13 mouse cellular contexts compared by ENCODE assay signal in genomic region chr2:127328090-127328851, GRCm38 (mm10). TPM values are rescaled to one million over a fixed set of nuclear protein-coding genes. Genes with fewer than 3 reads are reported as not detected.
DNase-seq lines count a peak whose midpoint lies in the region; ATAC-seq lines count a peak whose summit lies in the region.
"Had no signal": no experiment of that assay in that cellular context is flagged by ENCODE, and none has a peak within 500 bp of the region (broad histone marks: within the 10 kb centered on the region; RNA-seq: fewer than 3 reads in every experiment).

No protein-coding gene starts in this region.

- H3K4me1 ChIP-seq in forebrain, embryonic 10.5 days, result peaks cover 17% of the 10 kb centered on the region
- no peaks in the 10 kb centered on the region for H3K4me1 ChIP-seq in forebrain, embryonic 11.5 days (replicated peaks; ENCODE audit: control insufficient read depth, insufficient read depth, low read length)
- H3K4me1 ChIP-seq in lung, embryonic 16.5 days (replicated peaks; ENCODE audit: control insufficient read depth, insufficient read depth, low read length), result no peaks in the 10 kb centered on the region; the same call in 1 of the 2 replicates
- peaks cover 15% of the 10 kb centered on the region for H3K4me1 ChIP-seq in liver, embryonic 15.5 days (replicated peaks)
- H3K4me1 ChIP-seq: midbrain, embryonic 13.5 days had no signal

- no peak overlapping the region for H3K9ac ChIP-seq in forebrain, embryonic 11.5 days (ENCODE audit: low read length)
- H3K9ac ChIP-seq in lung, embryonic 16.5 days (ENCODE audit: low read length), result peak overlapping the region; percentile 20; the same call in 1 of the 2 replicates
- H3K9ac ChIP-seq in liver, embryonic 15.5 days, result no peak overlapping the region
- H3K9ac ChIP-seq: midbrain, embryonic 13.5 days had no signal

- no peaks in the 10 kb centered on the region for H3K9me3 ChIP-seq in forebrain, embryonic 10.5 days
- H3K9me3 ChIP-seq in forebrain, embryonic 11.5 days (ENCODE audit: control insufficient read depth, low read length), result no peaks in the 10 kb centered on the region
- no peaks in the 10 kb centered on the region for H3K9me3 ChIP-seq in lung, embryonic 16.5 days (ENCODE audit: control insufficient read depth, low read length)
- H3K9me3 ChIP-seq in liver, embryonic 15.5 days (replicated peaks), result no peaks in the 10 kb centered on the region
- H3K9me3 ChIP-seq: midbrain, embryonic 13.5 days had no signal

- 0 out of 2 replicates have a peak overlapping the region, but pooled peaks have one; percentile 44 for H3K27ac ChIP-seq in forebrain, embryonic 10.5 days
- no peak overlapping the region for H3K27ac ChIP-seq in forebrain, embryonic 11.5 days (ENCODE audit: low read depth, low read length)
- H3K27ac ChIP-seq in lung, embryonic 16.5 days (ENCODE audit: low read length), result peak overlapping the region; percentile 72
- no peak overlapping the region for H3K27ac ChIP-seq in liver, embryonic 15.5 days (replicated peaks)
- H3K27ac ChIP-seq: midbrain, embryonic 13.5 days had no signal

- WGBS in forebrain, embryonic 10.5 days, result 81% methylated on average over 12 of the region's 12 CpGs
- WGBS in forebrain, embryonic 11.5 days, result 76% methylated on average over 12 of the region's 12 CpGs
- 60% methylated on average over 12 of the region's 12 CpGs for WGBS in lung, embryonic 16.5 days
- 21% methylated on average over 12 of the region's 12 CpGs for WGBS in liver, embryonic 15.5 days (ENCODE audit: insufficient replicate concordance)

- no peaks in the 10 kb centered on the region for H3K27me3 ChIP-seq in forebrain, embryonic 10.5 days (ENCODE audit: poor library complexity, severe bottlenecking)
- no peaks in the 10 kb centered on the region for H3K27me3 ChIP-seq in forebrain, embryonic 11.5 days (ENCODE audit: control insufficient read depth, insufficient read depth, low read length)
- no peaks in the 10 kb centered on the region for H3K27me3 ChIP-seq in lung, embryonic 16.5 days (ENCODE audit: control insufficient read depth, insufficient read depth, low read depth, low read length)
- peaks cover 5% of the 10 kb centered on the region; the same call in 1 of the 2 replicates for H3K27me3 ChIP-seq in liver, embryonic 15.5 days

- no peak overlapping the region for H3K4me2 ChIP-seq in forebrain, embryonic 11.5 days (ENCODE audit: low read depth, low read length, severe bottlenecking)
- H3K4me2 ChIP-seq in lung, embryonic 16.5 days (ENCODE audit: low read depth, low read length), result no peak overlapping the region
- no peak overlapping the region for H3K4me2 ChIP-seq in liver, embryonic 15.5 days
- H3K4me2 ChIP-seq: midbrain, embryonic 13.5 days had no signal

- ATAC-seq in forebrain, embryonic 11.5 days (replicated peaks; ENCODE audit: low FRiP score), result no peak
- ATAC-seq in lung, embryonic 16.5 days (ENCODE audit: low read depth), result peak; percentile 82
- ATAC-seq in liver, embryonic 15.5 days (ENCODE audit: insufficient read depth), result peak; percentile 62; the same call in 1 of the 2 replicates
- ATAC-seq: midbrain, embryonic 13.5 days had no signal

- DNase-seq in forebrain, embryonic 10.5 days (ENCODE audit: extremely low spot score, low spot score), result no peak
- DNase-seq in forebrain, embryonic 11.5 days (ENCODE audit: low spot score), result no peak
- DNase-seq in lung, adult 18-20 months, result no peak
- DNase-seq in thymus, postnatal 36 days, result peak; percentile 40 to 62
- no peak for DNase-seq in layer of hippocampus, adult 8-10 months (ENCODE audit: low spot score in 2 of 2)
- DNase-seq in T-cell, adult 2 months (ENCODE audit: low spot score), result no peak
- DNase-seq: cerebellum, adult 2 months had no signal

- H3K36me3 ChIP-seq in forebrain, embryonic 10.5 days (replicated peaks), result no peaks in the 10 kb centered on the region
- no peaks in the 10 kb centered on the region for H3K36me3 ChIP-seq in forebrain, embryonic 11.5 days (ENCODE audit: control insufficient read depth, insufficient read depth, low read length)
- H3K36me3 ChIP-seq in lung, embryonic 16.5 days (ENCODE audit: control insufficient read depth, insufficient read depth, low read length), result no peaks in the 10 kb centered on the region
- H3K36me3 ChIP-seq in liver, embryonic 15.5 days (replicated peaks), result no peaks in the 10 kb centered on the region
- H3K36me3 ChIP-seq: midbrain, embryonic 13.5 days had no signal

- no peak overlapping the region for H3K4me3 ChIP-seq in forebrain, embryonic 10.5 days
- no peak overlapping the region for H3K4me3 ChIP-seq in forebrain, embryonic 11.5 days (ENCODE audit: low read depth, low read length)
- no peak overlapping the region for H3K4me3 ChIP-seq in lung, embryonic 16.5 days (ENCODE audit: low read length)
- no peak overlapping the region for H3K4me3 ChIP-seq in liver, embryonic 15.5 days (replicated peaks)
- H3K4me3 ChIP-seq: midbrain, embryonic 13.5 days had no signal

RNA-seq across cellular contexts. Expression of gene Dusp2, which starts 7.7 kb away (rescaled TPM):
- 3.6 and 4.1 TPM in 2 replicates for polyA plus RNA-seq in forebrain, embryonic 10.5 days (2016; fragmentation: Nextera tagmentation; extraction: Ambion mirVana)
- 3.9 and 5.2 TPM in 2 replicates for polyA plus RNA-seq in forebrain, embryonic 11.5 days (2014; fragmentation: Nextera tagmentation; extraction: Ambion mirVana)
- 6.1 and 6.2 TPM in 2 replicates for polyA plus RNA-seq in lung, embryonic 16.5 days (2015; fragmentation: Nextera tagmentation; extraction: Ambion mirVana)
- 2.6 and 2.9 TPM in 2 replicates for polyA plus RNA-seq in liver, embryonic 15.5 days (2015; fragmentation: Nextera tagmentation; extraction: Ambion mirVana)
- total RNA-seq in layer of hippocampus, adult 8-10 months (2022), result 1 to 10 TPM in 3 of 4 experiments, under 1 TPM in 1; 0.99 to 1.6 (median 1.2) TPM

RNA-seq across cellular contexts. Expression of gene Astl, which starts 10.2 kb away (rescaled TPM):
- not detected in 2 replicates for polyA plus RNA-seq in forebrain, embryonic 10.5 days (2016; fragmentation: Nextera tagmentation; extraction: Ambion mirVana)
- not detected in 2 replicates for polyA plus RNA-seq in forebrain, embryonic 11.5 days (2014; fragmentation: Nextera tagmentation; extraction: Ambion mirVana)
- not detected in 2 replicates for polyA plus RNA-seq in lung, embryonic 16.5 days (2015; fragmentation: Nextera tagmentation; extraction: Ambion mirVana)
- polyA plus RNA-seq in liver, embryonic 15.5 days (2015; fragmentation: Nextera tagmentation; extraction: Ambion mirVana), result 0.03 TPM in 1 of 2 replicates, not detected in the other
- not detected for total RNA-seq in layer of hippocampus, adult 8-10 months (2022)
- total RNA-seq: layer of hippocampus, postnatal 14 days had no signal
- polyA plus RNA-seq: cerebellum, adult 2 months; hindbrain, embryonic 11.5 days; midbrain, embryonic 13.5 days; small intestine, adult 2 months had no signal

RNA-seq across cellular contexts. Expression of gene Adra2b, which starts 34.7 kb away (rescaled TPM):
- polyA plus RNA-seq in forebrain, embryonic 10.5 days (2016; fragmentation: Nextera tagmentation; extraction: Ambion mirVana), result 2.3 and 3.2 TPM in 2 replicates
- polyA plus RNA-seq in forebrain, embryonic 11.5 days (2014; fragmentation: Nextera tagmentation; extraction: Ambion mirVana), result 3.4 and 4.1 TPM in 2 replicates
- polyA plus RNA-seq in lung, embryonic 16.5 days (2015; fragmentation: Nextera tagmentation; extraction: Ambion mirVana), result 0.30 and 0.50 TPM in 2 replicates
- 21.7 and 24.0 TPM in 2 replicates for polyA plus RNA-seq in liver, embryonic 15.5 days (2015; fragmentation: Nextera tagmentation; extraction: Ambion mirVana)
- under 1 TPM in 3 of 4 experiments, not detected in 1; 0.09 to 0.41 (median 0.12) TPM for total RNA-seq in layer of hippocampus, adult 8-10 months (2022)

RNA-seq across cellular contexts. Expression of gene Stard7, which starts 58.3 kb away (rescaled TPM):
- 85.6 and 88.1 TPM in 2 replicates for polyA plus RNA-seq in forebrain, embryonic 10.5 days (2016; fragmentation: Nextera tagmentation; extraction: Ambion mirVana)
- polyA plus RNA-seq in forebrain, embryonic 11.5 days (2014; fragmentation: Nextera tagmentation; extraction: Ambion mirVana), result 95.0 and 102 TPM in 2 replicates
- polyA plus RNA-seq in lung, embryonic 16.5 days (2015; fragmentation: Nextera tagmentation; extraction: Ambion mirVana), result 56.8 and 57.3 TPM in 2 replicates
- polyA plus RNA-seq in liver, embryonic 15.5 days (2015; fragmentation: Nextera tagmentation; extraction: Ambion mirVana), result 37.5 and 40.0 TPM in 2 replicates
- 100 to 1,000 TPM; 100 to 119 (median 107) TPM for total RNA-seq in layer of hippocampus, adult 8-10 months (2022)

Comparison
In these comparisons a context has a peak if more than half of its experiments do, and no peak if none do; other contexts are left out.
1. H3K27ac ChIP-seq: peak in forebrain, embryonic 10.5 days (single experiment) and lung, embryonic 16.5 days (single experiment); none in forebrain, embryonic 11.5 days (single experiment) and liver, embryonic 15.5 days (single experiment).
2. DNase-seq: peak in thymus, postnatal 36 days (2 of 2); none in forebrain, embryonic 10.5 days (single experiment), forebrain, embryonic 11.5 days (single experiment), lung, adult 18-20 months (0 of 2), layer of hippocampus, adult 8-10 months (0 of 2) and T-cell, adult 2 months (single experiment).